9 mouse cellular contexts compared by ENCODE assay signal in the genomic region with DNA sequence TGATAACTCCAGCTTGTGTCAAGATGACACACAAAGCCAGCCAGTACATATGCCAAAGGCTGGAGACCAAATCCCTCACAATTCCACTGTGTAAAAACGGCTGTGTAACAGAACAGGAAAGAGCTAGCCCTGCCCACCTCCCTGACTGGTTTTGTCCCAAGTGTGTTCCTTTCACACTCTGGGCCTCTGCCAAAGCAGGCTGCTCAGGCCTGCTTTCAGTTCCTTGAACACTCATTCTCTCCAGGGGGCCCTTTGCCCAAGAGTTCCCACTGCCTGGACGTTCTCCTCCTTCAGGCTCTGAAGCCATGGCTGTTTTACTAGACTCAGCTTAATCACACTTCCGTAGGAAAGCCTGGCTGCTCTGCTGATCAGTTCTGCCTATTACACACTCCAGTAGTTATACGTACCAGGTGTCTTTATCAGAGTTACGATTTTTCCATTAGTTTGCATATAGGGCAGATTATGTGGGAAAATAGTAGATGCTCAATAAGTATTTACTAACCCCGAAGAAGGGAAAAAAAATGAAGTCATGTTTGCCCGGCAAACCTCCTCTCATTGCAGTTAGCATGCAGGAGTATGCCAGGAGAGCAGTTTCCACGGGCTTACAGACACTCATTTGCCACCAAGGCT.
A peak's percentile ranks its signal among the peaks of the same experiment; 100 is the strongest.
DNase-seq lines count a peak whose midpoint lies in the region; ATAC-seq lines count a peak whose summit lies in the region.
"Had no signal": no experiment of that assay in that cellular context is flagged by ENCODE, and none has a peak within 500 bp of the region (broad histone marks: within the 10 kb centered on the region; RNA-seq: fewer than 3 reads in every experiment).

No protein-coding gene starts in this region.

- no peak for DNase-seq in forebrain, embryonic 10.5 days (ENCODE audit: extremely low spot score, low spot score)
- no peak for DNase-seq in forebrain, embryonic 14.5 days (ENCODE audit: low spot score)
- DNase-seq in urinary bladder, postnatal 14 days (ENCODE audit: low spot score), result peak; percentile 43
- DNase-seq in urinary bladder, postnatal 10 days (ENCODE audit: low spot score), result no peak
- DNase-seq in kidney, postnatal 25 days, result peak; percentile 55 to 84
- DNase-seq in Muller cell, postnatal 12 days (ENCODE audit: inconsistent ontology term), result no peak
- DNase-seq in left cerebral cortex, adult 18-20 months (ENCODE audit: low spot score in 2 of 2), result no peak
- DNase-seq: liver, embryonic 13.5 days had no signal

- peaks cover 4% of the 10 kb centered on the region; the same call in 1 of the 2 replicates for H3K27me3 ChIP-seq in forebrain, embryonic 10.5 days (ENCODE audit: poor library complexity, severe bottlenecking)
- no peaks in the 10 kb centered on the region for H3K27me3 ChIP-seq in forebrain, embryonic 14.5 days (replicated peaks; ENCODE audit: control insufficient read depth, insufficient read depth, low read length)
- no peaks in the 10 kb centered on the region for H3K27me3 ChIP-seq in stomach, embryonic 15.5 days (replicated peaks)

- H3K27ac ChIP-seq in forebrain, embryonic 10.5 days, result peak overlapping the region; percentile 62; the same call in 1 of the 2 replicates
- no peak overlapping the region for H3K27ac ChIP-seq in forebrain, embryonic 14.5 days (ENCODE audit: low read depth, low read length)
- peak overlapping the region; percentile 62; the same call in 1 of the 2 replicates for H3K27ac ChIP-seq in stomach, embryonic 15.5 days
- H3K27ac ChIP-seq: liver, embryonic 13.5 days had no signal

- H3K9ac ChIP-seq in forebrain, embryonic 14.5 days (ENCODE audit: low read length), result no peak overlapping the region
- no peak overlapping the region for H3K9ac ChIP-seq in stomach, embryonic 15.5 days
- H3K9ac ChIP-seq: liver, embryonic 13.5 days had no signal

- ATAC-seq in forebrain, embryonic 14.5 days, result no peak; the same call in 1 of the 2 replicates
- ATAC-seq in stomach, embryonic 15.5 days (ENCODE audit: insufficient read depth, low FRiP score, low read depth), result no peak

- H3K9me3 ChIP-seq in forebrain, embryonic 10.5 days, result no peaks in the 10 kb centered on the region
- H3K9me3 ChIP-seq in forebrain, embryonic 14.5 days (replicated peaks; ENCODE audit: control insufficient read depth, low read length), result no peaks in the 10 kb centered on the region
- no peaks in the 10 kb centered on the region for H3K9me3 ChIP-seq in stomach, embryonic 15.5 days
- H3K9me3 ChIP-seq: liver, embryonic 13.5 days had no signal

- peaks cover 25% of the 10 kb centered on the region for H3K4me1 ChIP-seq in forebrain, embryonic 10.5 days
- H3K4me1 ChIP-seq in forebrain, embryonic 14.5 days (ENCODE audit: control insufficient read depth, insufficient read depth, low read length), result no peaks in the 10 kb centered on the region; the same call in 1 of the 2 replicates
- H3K4me1 ChIP-seq in stomach, embryonic 15.5 days, result peaks cover 5% of the 10 kb centered on the region; the same call in 1 of the 2 replicates

- H3K4me3 ChIP-seq in forebrain, embryonic 10.5 days, result no peak overlapping the region
- H3K4me3 ChIP-seq in forebrain, embryonic 14.5 days (ENCODE audit: low read depth, low read length), result no peak overlapping the region
- no peak overlapping the region for H3K4me3 ChIP-seq in stomach, embryonic 15.5 days (replicated peaks)
- H3K4me3 ChIP-seq: liver, embryonic 13.5 days had no signal

- no peak overlapping the region for H3K4me2 ChIP-seq in forebrain, embryonic 14.5 days (ENCODE audit: low read length)
- no peak overlapping the region for H3K4me2 ChIP-seq in stomach, embryonic 15.5 days
- H3K4me2 ChIP-seq: liver, embryonic 13.5 days had no signal

- 64% methylated on average over 8 of the region's 8 CpGs for WGBS in forebrain, embryonic 10.5 days
- WGBS in forebrain, embryonic 14.5 days, result 49% methylated on average over 8 of the region's 8 CpGs
- 58% methylated on average over 8 of the region's 8 CpGs for WGBS in stomach, embryonic 15.5 days

- no peaks in the 10 kb centered on the region for H3K36me3 ChIP-seq in forebrain, embryonic 10.5 days (replicated peaks)
- H3K36me3 ChIP-seq in forebrain, embryonic 14.5 days (ENCODE audit: control insufficient read depth, insufficient read depth, low read length), result no peaks in the 10 kb centered on the region
- no peaks in the 10 kb centered on the region for H3K36me3 ChIP-seq in stomach, embryonic 15.5 days
- H3K36me3 ChIP-seq: liver, embryonic 13.5 days had no signal

Comparison
In these comparisons a context has a peak if more than half of its experiments do, and no peak if none do; other contexts are left out.
1. DNase-seq: peak in urinary bladder, postnatal 14 days (single experiment) and kidney, postnatal 25 days (2 of 2); none in forebrain, embryonic 10.5 days (single experiment), forebrain, embryonic 14.5 days (single experiment), urinary bladder, postnatal 10 days (single experiment), Muller cell, postnatal 12 days (single experiment) and left cerebral cortex, adult 18-20 months (0 of 2).